Mouse (Mus musculus): Measurements from ENCODE around the gene Pgs1. TPM values are rescaled to one million over a fixed set of nuclear protein-coding genes. Genes with fewer than 3 reads are reported as not detected.

Pgs1 gene
- total and polyA plus RNA-seq, 3 experiments, result 38.1 to 60.5 (median 50.8) TPM

DNA sequence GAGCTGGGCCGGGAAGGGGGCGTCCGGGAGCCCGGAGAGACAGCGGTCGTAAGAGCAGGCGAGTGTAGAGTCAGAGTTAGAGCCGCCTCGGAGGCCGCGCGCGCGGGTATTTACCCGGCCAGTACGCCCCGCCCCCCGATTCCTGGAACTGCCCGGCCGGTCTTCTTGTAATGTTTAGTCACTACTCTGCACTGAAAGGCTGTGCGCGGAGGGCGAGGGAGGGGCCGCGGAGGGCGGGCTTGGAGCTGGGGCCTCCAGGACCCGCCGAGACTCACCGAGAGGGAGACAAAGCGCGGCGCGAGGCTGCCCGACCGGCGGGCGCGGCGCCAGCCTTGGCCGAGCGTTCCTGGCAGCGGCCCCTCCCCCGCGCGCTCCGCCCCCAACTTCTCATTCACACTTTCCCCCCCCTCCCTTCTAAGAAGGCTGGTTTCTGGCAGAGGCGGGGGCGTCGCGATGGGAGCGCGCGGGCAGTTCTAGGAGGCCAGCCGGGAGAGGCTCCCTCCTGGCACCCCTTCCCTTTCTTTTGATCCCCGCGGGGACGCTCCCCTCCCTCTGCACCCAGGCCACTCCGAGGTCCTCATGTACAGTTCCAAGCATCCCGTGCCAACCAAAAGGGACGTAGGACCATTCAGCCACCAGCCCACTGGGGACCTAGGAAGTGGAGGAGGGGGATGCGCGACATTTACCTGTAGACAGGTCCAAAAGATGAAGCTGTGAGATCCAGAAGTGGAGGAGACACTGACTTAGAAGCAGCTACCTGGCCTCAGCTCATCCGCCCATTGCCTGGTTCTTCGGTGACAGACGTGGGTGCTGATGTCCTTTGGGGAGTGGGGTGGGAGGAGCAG lies 16.8 kb upstream of the Pgs1 start:
- TF ChIP-seq JUND (conservative IDR thresholded peaks at IDR 0.05; ENCODE audit: low read depth, low read length) (no peak), ZMIZ1 (IDR thresholded peaks at IDR 0.05; ENCODE audit: low read depth, low read length) (peak; percentile 69; the same call in 1 of the 2 replicates), ELF1 (IDR thresholded peaks at IDR 0.05; ENCODE audit: low read depth, low read length) (peak; percentile 49; the same call in 1 of the 2 replicates), IRF4 (IDR thresholded peaks at IDR 0.05; ENCODE audit: low read depth, low read length) (peak; percentile 68), BHLHE40 (IDR thresholded peaks at IDR 0.05; ENCODE audit: low read depth, low read length) (no peak), RCOR1 (conservative IDR thresholded peaks at IDR 0.05; ENCODE audit: low read depth, low read length) (no peak; the same call in 1 of the 2 replicates), MAX (IDR thresholded peaks at IDR 0.05; ENCODE audit: low read length) (no peak), MEF2A (IDR thresholded peaks at IDR 0.05; ENCODE audit: borderline replicate concordance, low read depth, low read length) (peak; percentile 41; the same call in 1 of the 2 replicates), HCFC1 (IDR thresholded peaks at IDR 0.05; ENCODE audit: low read depth, low read length) (0 out of 2 replicates have a peak, but pooled peaks have one; percentile 13), NELFE (IDR thresholded peaks at IDR 0.05; ENCODE audit: low read depth, low read length) (peak; percentile 88), ZKSCAN1 (IDR thresholded peaks at IDR 0.05; ENCODE audit: borderline replicate concordance, low read depth, low read length) (no peak), TBP (conservative IDR thresholded peaks at IDR 0.05; ENCODE audit: low read depth, low read length) (peak; percentile 79), USF1 (IDR thresholded peaks at IDR 0.05; ENCODE audit: low read depth, low read length) (no peak), ETS1 (conservative IDR thresholded peaks at IDR 0.05; ENCODE audit: low read depth, low read length) (peak; percentile 6; the same call in 1 of the 2 replicates), POLR2AphosphoS2 (IDR thresholded peaks at IDR 0.05; ENCODE audit: low read depth, low read length) (no peak), POLR2A (IDR thresholded peaks at IDR 0.05; ENCODE audit: low read depth, low read length) (peak; percentile 95), TCF12 (IDR thresholded peaks at IDR 0.05; ENCODE audit: low read depth, low read length) (peak; percentile 91), JUN (IDR thresholded peaks at IDR 0.05; ENCODE audit: insufficient read depth, low read depth, low read length) (no peak), MAZ (IDR thresholded peaks at IDR 0.05; ENCODE audit: low read depth, low read length) (peak; percentile 95), MXI1 (IDR thresholded peaks at IDR 0.05; ENCODE audit: low read depth, low read length) (no peak), UBTF (IDR thresholded peaks at IDR 0.05; ENCODE audit: low read depth, low read length) (peak; percentile 75; the same call in 1 of the 2 replicates)
- H3K36me3 ChIP-seq (replicated peaks in 1 of 2; ENCODE audit: control insufficient read depth in 1 of 2, insufficient read depth in 1 of 2, low read length in 1 of 2), result peaks cover 6 to 11% of the 10 kb centered on the region in 2 experiments
- peaks cover 29 to 71% of the 10 kb centered on the region in 2 experiments for H3K4me1 ChIP-seq (ENCODE audit: control insufficient read depth in 1 of 2, insufficient read depth in 2 of 2)
- in situ Hi-C loops (cut with MboI; ENCODE audit: low pct_ligation_motif_present, low pct_unique_long_range_greater_than_20kb, low sequenced_read_pairs), result loop anchor here (5.0 kb wide), 2 partner anchors 43 to 97 kb away; partner anchors contain the start of gene Tha1
- H3K27ac ChIP-seq (ENCODE audit: insufficient read depth, low read depth), result peak overlapping the region; percentile 88
- peak overlapping the region; percentile 92 for H3K9ac ChIP-seq (ENCODE audit: insufficient read depth, low read depth)
- peak overlapping the region; percentile 99 for H3K4me2 ChIP-seq (ENCODE audit: insufficient read depth, low read depth, poor library complexity, severe bottlenecking)
- dilution Hi-C loops (cut with MboI; ENCODE audit: extremely low pct_ligation_motif_present, extremely low pct_unique_long_range_greater_than_20kb, low sequenced_read_pairs), result no loop called here
- no peaks in the 10 kb centered on the region for H3K79me2 ChIP-seq (replicated peaks; ENCODE audit: control insufficient read depth, extremely low read depth, insufficient read depth, poor library complexity, severe bottlenecking)
- peaks cover 19% of the 10 kb centered on the region for H3K9me3 ChIP-seq (replicated peaks; ENCODE audit: low read length)
- peak; percentile 87 for DNase-seq (ENCODE audit: extremely low read depth)
- peak overlapping the region; percentile 37 to 75 (median 52) for H3K4me3 ChIP-seq (replicated peaks in 1 of 3; ENCODE audit: low read depth in 2 of 3, low read length in 2 of 3, poor library complexity in 1 of 3)
- peaks cover 75% of the 10 kb centered on the region for H3K27me3 ChIP-seq (replicated peaks)
